Mouse (Mus musculus) olfactory bulb, adult 2 months (tissue): ENCODE data around the gene Csmd2.

Source experiments
- CTCF ChIP-seq: fragments of 200-500 bp; IDR thresholded peaks from 2 replicates; pipeline ENCODE4 v1.5.1; 2012; ENCODE audit warnings: low read depth, mild to moderate bottlenecking, low read length, moderate library complexity; ENCODE audit not compliant: insufficient read depth
- POLR2A ChIP-seq: fragments of 200-500 bp; IDR thresholded peaks from 2 replicates; pipeline ENCODE4 v1.6.1; 2012; ENCODE audit warnings: mild to moderate bottlenecking, low read depth, low read length, moderate library complexity; ENCODE audit not compliant: insufficient read depth

DNA sequence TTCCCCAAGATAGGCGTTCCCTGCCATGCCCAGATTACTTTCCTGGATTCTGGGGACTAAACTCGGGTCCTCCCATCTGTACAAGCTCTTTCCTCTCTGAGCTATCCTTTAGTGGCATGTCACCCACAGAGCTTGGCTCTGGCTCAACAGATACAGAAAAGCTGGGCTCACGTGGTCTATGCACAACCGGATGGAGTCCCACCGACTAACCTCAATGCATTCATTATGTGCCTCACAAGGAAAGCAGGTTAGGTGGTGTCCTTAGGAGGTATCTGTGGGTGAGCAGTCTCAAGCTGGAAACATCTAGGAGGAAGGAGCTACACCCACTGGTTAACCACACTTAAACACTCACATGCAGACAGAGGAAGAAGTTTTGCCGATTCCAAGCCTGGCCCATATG lies 140.9 kb downstream of the Csmd2 start:
- TF ChIP-seq CTCF: no peak
- TF ChIP-seq POLR2A: no peak
